Mouse (Mus musculus) olfactory bulb, adult 2 months (tissue): ENCODE measurements around the gene Ets1. TPM values are rescaled to one million over a fixed set of nuclear protein-coding genes. Genes with fewer than 3 reads are reported as not detected.

Source experiments
- H3K27ac ChIP-seq: fragments of 200-500 bp; 2 replicates; pipeline ENCODE4 v1.5.1; 2012; ENCODE audit warnings: low read depth, low read length; ENCODE audit not compliant: insufficient read depth
- H3K4me1 ChIP-seq: fragments of 200-500 bp; 2 replicates; pipeline ENCODE4 v1.6.1; 2012; ENCODE audit warnings: low read length; ENCODE audit not compliant: control insufficient read depth, insufficient read depth
- H3K4me3 ChIP-seq: fragments of 200-500 bp; 2 replicates; pipeline ENCODE4 v1.5.1; 2012; ENCODE audit warnings: mild to moderate bottlenecking, low read depth, low read length, moderate library complexity; ENCODE audit not compliant: insufficient read depth
- CTCF ChIP-seq: fragments of 200-500 bp; IDR thresholded peaks from 2 replicates; pipeline ENCODE4 v1.5.1; 2012; ENCODE audit warnings: low read depth, mild to moderate bottlenecking, low read length, moderate library complexity; ENCODE audit not compliant: insufficient read depth
- POLR2A ChIP-seq: fragments of 200-500 bp; IDR thresholded peaks from 2 replicates; pipeline ENCODE4 v1.6.1; 2012; ENCODE audit warnings: mild to moderate bottlenecking, low read depth, low read length, moderate library complexity; ENCODE audit not compliant: insufficient read depth
- WGBS: fragments of 180-500 bp; shearing (Covaris S2); methylation state at CpG from one replicate; pipeline ENCODE4 v1.1.7; 2018; 5-methylcytosine and 5-hydroxymethylcytosine counted together
- polyA plus RNA-seq: library from polyadenylated mRNA; stranded (reverse); fragments of >200 nt; gene quantifications from 2 replicates; pipeline ENCODE4 v1.2.4, GENCODE M21; 2012; ENCODE audit warnings: low replicate concordance; ENCODE audit not compliant: missing spikeins, insufficient read depth, insufficient read length

Ets1 gene
- polyA plus RNA-seq, 1 experiment: 306 TPM

DNA sequence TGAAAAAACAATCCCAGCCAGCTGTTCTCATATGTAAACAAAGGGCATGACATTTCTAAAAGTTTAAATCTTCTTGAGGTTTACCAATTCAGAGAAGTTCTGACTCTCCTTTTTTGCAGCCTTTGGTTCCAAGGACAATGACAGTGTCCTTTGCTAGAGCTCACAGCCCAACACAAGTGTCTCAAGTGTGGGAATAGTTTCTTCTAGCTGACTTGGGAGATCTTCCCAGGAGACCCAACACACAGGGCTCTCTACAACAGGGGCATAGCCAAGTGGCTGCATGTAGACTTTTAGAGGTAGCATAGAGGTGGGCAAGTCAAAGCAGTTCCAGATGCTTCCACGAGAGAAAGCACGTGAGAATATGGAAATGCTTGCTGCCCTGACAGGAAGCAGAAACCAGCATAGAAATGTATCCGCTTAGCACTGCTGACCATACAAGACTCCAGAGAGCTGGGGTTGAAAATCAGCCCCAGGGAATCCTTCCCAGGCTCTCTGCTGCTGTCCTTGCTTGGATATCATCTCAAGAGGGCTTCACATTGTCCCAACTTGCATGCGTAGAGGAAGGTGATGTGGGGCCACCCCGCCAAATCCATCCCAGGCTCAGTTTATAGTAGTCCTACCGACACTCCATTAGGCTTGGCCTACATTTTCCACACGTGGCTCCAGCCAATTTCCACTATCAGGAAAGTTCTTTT lies 88.3 kb downstream of the Ets1 start:
- TF ChIP-seq CTCF: no peak
- TF ChIP-seq POLR2A: no peak
- H3K4me3 ChIP-seq: no peak overlapping the region
- peaks cover 4% of the 10 kb centered on the region; the same call in 1 of the 2 replicates for H3K4me1 ChIP-seq
- no peak overlapping the region for H3K27ac ChIP-seq
- WGBS: 89% methylated on average over 7 of the region's 7 CpGs

DNA sequence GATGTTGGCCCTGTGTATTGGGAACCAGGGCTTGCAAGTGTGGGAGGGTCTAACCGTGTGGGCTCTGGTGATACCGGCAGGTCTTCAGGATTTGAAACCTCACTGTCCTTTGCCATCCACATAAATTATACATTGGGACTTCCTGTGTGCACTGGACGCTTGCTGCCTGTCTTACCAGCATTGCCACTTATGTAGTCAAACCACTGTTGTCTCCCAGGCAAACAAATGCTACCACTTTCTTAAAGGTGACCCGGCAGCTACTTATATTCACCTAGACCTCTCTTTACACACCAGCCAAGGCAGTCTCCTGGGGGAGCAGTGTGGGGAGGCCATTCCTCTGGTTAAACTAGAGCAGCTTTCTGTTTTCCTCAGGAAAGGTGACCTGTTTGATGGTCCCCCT lies 89.9 kb downstream of the Ets1 start:
- TF ChIP-seq CTCF (no peak), POLR2A (no peak)
- 89% methylated on average over 4 of the region's 4 CpGs for WGBS
- no peak overlapping the region for H3K4me3 ChIP-seq
- H3K27ac ChIP-seq: no peak overlapping the region
- no peaks in the 10 kb centered on the region for H3K4me1 ChIP-seq

DNA sequence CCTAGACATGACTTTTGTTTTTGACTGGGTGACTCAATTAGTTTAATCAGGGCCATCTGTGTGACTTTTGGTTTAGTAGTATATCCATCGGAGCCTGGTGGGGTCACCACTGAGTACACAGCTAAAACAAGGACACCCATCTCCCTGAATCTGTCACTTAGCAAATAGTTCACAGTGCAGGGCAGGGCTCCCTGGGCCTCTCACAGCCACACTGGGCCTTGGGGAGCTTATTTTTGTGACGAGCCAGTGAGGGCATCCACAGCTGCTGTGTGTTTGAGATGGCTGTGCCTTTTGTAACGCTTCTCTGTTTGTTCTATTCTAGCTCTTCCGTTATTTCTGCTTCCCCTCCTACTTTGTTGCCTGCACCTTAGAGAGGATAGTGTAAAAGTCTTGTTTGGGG lies 90.6 kb downstream of the Ets1 start:
- Histone ChIP-seq H3K4me1 (no peaks in the 10 kb centered on the region), H3K4me3 (no peak overlapping the region), H3K27ac (no peak overlapping the region)
- 83% methylated on average over 4 of the region's 4 CpGs for WGBS
- TF ChIP-seq POLR2A: no peak
- TF ChIP-seq CTCF: no peak

DNA sequence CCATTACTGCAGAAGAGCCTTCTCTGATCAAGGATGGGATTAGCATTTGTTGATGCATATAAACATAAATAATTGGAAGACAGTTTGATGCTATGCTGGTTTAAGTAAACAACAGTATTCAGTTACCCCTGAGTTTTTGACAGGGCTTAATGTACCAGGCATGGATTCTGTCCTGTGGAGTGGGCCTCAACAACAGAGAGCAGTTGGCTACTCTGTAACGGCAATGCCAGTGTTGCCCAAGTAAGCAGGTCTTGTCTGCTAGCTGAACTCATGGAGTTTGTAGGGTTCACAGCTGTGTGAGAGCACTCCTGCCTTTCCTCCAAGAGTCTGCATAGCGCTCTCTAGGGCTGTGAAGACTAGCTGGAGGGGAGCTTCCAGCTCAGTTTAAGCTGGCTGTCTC lies 91.0 kb downstream of the Ets1 start:
- Histone ChIP-seq H3K27ac (no peak overlapping the region), H3K4me3 (no peak overlapping the region), H3K4me1 (no peaks in the 10 kb centered on the region)
- WGBS: 98% methylated on average over 2 of the region's 2 CpGs
- TF ChIP-seq CTCF (no peak), POLR2A (no peak)

DNA sequence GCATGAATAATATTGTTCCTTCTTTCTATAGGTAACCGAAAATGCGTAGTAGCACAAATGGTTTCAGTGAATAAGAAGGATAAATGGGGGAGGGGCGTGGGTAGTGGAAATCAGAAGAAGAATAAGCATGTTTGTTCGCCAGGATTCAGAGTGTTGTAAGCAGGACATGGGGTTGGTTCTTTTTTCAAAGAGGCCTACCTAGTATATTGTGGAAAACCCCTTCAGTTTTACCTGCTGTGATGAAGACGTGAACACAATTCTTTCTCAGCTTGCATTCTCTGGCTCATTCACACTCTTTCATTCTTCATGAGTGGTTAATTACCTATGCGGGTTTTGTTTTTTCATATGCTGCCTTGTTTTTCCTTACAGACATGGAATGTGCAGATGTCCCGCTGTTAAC lies 92.3 kb downstream of the Ets1 start:
- Histone ChIP-seq H3K4me3 (no peak overlapping the region), H3K27ac (no peak overlapping the region), H3K4me1 (no peaks in the 10 kb centered on the region)
- TF ChIP-seq CTCF (no peak), POLR2A (no peak)
- WGBS: 65% methylated on average over 7 of the region's 7 CpGs

DNA sequence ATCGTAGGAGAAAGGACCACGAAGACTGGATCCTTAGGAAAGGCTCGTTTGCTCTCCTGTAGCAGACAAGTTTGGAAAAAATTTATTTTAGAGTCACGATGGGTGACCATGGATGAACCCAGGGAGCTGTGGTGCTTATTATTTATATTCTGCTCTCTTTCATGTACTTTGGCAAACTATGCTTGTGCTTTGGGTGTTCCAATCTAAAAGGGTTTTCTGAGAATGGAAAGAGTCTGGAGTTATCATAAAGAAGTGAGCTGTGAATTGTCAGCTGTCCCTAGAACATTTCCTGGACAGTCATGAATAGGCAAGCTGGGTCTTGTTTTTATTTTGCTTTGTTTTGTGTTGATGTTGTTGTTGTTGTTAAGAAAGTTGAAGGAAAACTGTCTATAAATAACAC lies 92.8 kb downstream of the Ets1 start:
- WGBS: 62% methylated on average over 4 of the region's 4 CpGs
- Histone ChIP-seq H3K4me1 (no peaks in the 10 kb centered on the region), H3K27ac (no peak overlapping the region), H3K4me3 (no peak overlapping the region)
- TF ChIP-seq POLR2A (no peak), CTCF (no peak)

DNA sequence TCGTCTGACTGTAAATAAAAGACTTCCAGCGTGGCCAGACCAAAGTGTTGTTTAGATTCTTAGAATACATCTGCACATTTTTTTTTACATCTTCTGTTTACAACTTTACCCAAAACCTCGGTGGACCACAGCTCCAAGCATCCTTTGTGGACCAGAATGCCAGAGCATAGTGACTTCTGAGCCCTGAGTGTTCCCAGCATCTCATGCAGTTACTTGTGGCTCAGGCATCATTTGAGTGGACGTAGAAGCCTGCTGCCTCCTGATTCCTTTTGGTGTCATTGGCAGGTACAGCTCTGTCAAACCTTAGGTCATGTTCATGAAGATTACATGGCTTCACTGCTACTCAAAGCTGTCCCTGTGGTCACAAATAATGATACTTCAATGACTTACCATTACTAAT lies 93.2 kb downstream of the Ets1 start:
- no peak for TF ChIP-seq POLR2A
- no peak for TF ChIP-seq CTCF
- Histone ChIP-seq H3K4me3 (no peak overlapping the region), H3K27ac (no peak overlapping the region), H3K4me1 (no peaks in the 10 kb centered on the region)
- 79% methylated on average over 4 of the region's 4 CpGs for WGBS

DNA sequence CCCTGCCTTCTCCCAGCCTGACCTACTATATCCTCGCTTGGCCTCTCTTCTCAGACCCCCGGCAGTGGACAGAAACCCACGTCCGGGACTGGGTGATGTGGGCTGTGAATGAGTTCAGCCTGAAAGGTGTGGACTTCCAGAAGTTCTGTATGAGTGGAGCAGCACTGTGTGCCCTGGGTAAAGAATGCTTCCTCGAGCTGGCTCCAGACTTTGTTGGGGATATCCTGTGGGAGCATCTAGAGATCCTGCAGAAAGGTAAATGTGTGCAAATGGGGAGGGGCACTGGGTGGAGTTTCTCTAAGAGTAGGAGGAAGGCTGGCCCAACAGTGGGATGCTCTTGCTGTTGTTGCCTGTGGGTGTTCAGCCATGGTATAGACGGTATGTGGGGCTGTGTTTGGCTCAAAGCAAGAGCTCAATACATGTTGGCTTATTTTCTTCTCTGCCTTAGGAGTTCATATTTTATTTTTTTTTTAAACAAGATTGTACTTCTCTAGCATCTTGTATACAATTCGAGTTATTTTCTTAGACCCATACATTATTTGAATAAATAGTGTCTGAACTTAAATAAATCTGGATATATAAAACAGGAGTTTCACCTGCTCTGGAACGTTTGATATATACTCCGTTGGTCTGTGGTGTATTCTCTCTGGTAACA lies 94.1 kb downstream of the Ets1 start:
- 90% methylated on average over 9 of the region's 9 CpGs for WGBS
- Histone ChIP-seq H3K4me3 (no peak overlapping the region), H3K4me1 (no peaks in the 10 kb centered on the region), H3K27ac (no peak overlapping the region)
- no peak for TF ChIP-seq POLR2A
- TF ChIP-seq CTCF: no peak

DNA sequence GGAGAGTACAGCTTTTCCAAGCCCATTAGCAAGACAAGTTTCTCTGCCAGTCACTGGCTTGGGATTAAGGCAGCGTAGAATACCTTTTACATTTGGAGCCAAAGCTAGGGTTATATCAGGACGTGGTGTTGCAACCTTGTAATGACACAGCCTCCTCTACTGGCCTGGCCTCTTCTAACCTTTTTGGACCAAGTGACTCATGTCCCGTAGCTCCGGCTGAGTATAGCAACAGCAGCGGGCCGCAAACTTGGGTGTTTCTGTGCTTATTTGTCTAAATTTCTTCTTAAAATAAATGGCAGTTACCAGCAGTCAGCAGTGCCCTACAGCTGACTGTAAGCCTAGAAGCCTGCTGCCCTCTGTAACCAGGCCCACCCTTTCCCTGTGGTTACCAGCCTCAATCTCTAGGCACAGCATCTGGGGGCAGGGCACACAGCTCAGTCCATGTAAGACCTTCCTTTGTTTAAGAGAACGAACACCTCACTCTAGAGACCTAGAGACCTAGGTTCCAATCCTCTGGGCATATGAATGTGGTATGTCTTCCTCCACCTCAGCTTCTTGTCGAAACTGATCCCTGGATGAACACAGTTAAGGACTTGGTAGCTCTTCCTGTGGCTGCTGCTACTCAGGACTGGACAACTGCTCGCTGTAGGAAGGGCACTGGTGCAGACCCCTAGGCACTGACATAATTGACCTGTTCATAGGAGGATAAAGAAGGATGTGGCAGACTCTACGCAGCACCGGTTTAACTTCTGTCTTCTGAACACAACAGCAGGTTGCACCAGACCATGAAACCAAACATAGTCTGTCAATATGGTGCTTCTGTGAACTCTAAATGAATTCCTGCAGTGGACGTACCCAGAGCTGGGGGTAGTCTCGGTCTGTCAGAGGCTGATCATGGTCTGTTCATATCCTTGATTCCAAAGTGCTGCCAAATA lies 94.9 kb downstream of the Ets1 start:
- TF ChIP-seq POLR2A (no peak), CTCF (no peak)
- Histone ChIP-seq H3K4me1 (no peaks in the 10 kb centered on the region; the same call in 1 of the 2 replicates), H3K27ac (no peak overlapping the region), H3K4me3 (no peak overlapping the region)
- 87% methylated on average over 13 of the region's 13 CpGs for WGBS
